43 mouse cellular contexts compared by ENCODE assay signal in genomic region chr1:173953563-173953962, GRCm38 (mm10). TPM values are rescaled to one million over a fixed set of nuclear protein-coding genes. Genes with fewer than 3 reads are reported as not detected.
"Had no signal": no experiment of that assay in that cellular context is flagged by ENCODE, and none has a peak within 500 bp of the region (broad histone marks: within the 10 kb centered on the region; RNA-seq: fewer than 3 reads in every experiment).

No protein-coding gene starts in this region.

- H3K36me3 ChIP-seq: heart, embryonic 10.5 days; heart, embryonic 12.5 days; hindbrain, embryonic 10.5 days; hindbrain, embryonic 12.5 days; kidney, embryonic 15.5 days; limb, embryonic 13.5 days; limb, embryonic 15.5 days; liver, embryonic 12.5 days had no signal

- H3K27ac ChIP-seq: heart, embryonic 10.5 days; hindbrain, embryonic 10.5 days; hindbrain, embryonic 12.5 days; hindbrain, embryonic 14.5 days; kidney, embryonic 15.5 days; kidney, postnatal 0 days; limb, embryonic 13.5 days; limb, embryonic 15.5 days; liver, embryonic 12.5 days; liver, embryonic 14.5 days had no signal

- H3K4me2 ChIP-seq: heart, embryonic 12.5 days; hindbrain, embryonic 12.5 days; hindbrain, embryonic 14.5 days; kidney, embryonic 15.5 days; limb, embryonic 13.5 days; limb, embryonic 15.5 days; liver, embryonic 12.5 days had no signal

- ATAC-seq: hindbrain, embryonic 16.5 days; inflammation-experienced regulatory T-cells, adult 6 months; liver, embryonic 12.5 days had no signal

- H3K4me3 ChIP-seq: heart, embryonic 10.5 days; heart, embryonic 12.5 days; hindbrain, embryonic 10.5 days; hindbrain, embryonic 12.5 days; kidney, embryonic 15.5 days; limb, embryonic 13.5 days; limb, embryonic 15.5 days; liver, embryonic 12.5 days had no signal

- H3K9ac ChIP-seq: heart, embryonic 12.5 days; hindbrain, embryonic 12.5 days; hindbrain, embryonic 14.5 days; kidney, embryonic 15.5 days; limb, embryonic 13.5 days; limb, embryonic 15.5 days; liver, embryonic 12.5 days; liver, embryonic 14.5 days had no signal

- H3K27me3 ChIP-seq: heart, embryonic 12.5 days; hindbrain, embryonic 12.5 days; kidney, embryonic 15.5 days; limb, embryonic 13.5 days; limb, embryonic 15.5 days; liver, embryonic 12.5 days had no signal

- H3K4me1 ChIP-seq: heart, embryonic 10.5 days; heart, embryonic 12.5 days; hindbrain, embryonic 10.5 days; hindbrain, embryonic 12.5 days; kidney, embryonic 15.5 days; limb, embryonic 13.5 days; limb, embryonic 15.5 days; liver, embryonic 12.5 days had no signal

- H3K9me3 ChIP-seq: heart, embryonic 10.5 days; heart, embryonic 12.5 days; hindbrain, embryonic 10.5 days; hindbrain, embryonic 12.5 days; kidney, embryonic 15.5 days; limb, embryonic 13.5 days; limb, embryonic 15.5 days; liver, embryonic 12.5 days had no signal

- DNase-seq: gastrocnemius, postnatal 14 days; heart, adult 18-20 months; heart, postnatal 10 days; heart, postnatal 4 days; kidney, adult 11 months; kidney, adult 2 months; kidney, adult 9 months; kidney, postnatal 14 days; kidney, postnatal 36 days; layer of hippocampus, adult 9-11 months; layer of hippocampus, postnatal 36 days; left cerebral cortex, postnatal 4 days had no signal

RNA-seq across cellular contexts. Expression of gene Ifi203, which starts 11.1 kb away (rescaled TPM):
- polyA plus RNA-seq: heart, embryonic 10.5 days; hindbrain, embryonic 10.5 days had no signal

RNA-seq across cellular contexts. Expression of gene Ifi202b, which starts 29.0 kb away (rescaled TPM):
- total RNA-seq: gastrocnemius, adult 18-20 months; gastrocnemius, adult 8-10 months; gastrocnemius, postnatal 14 days; gastrocnemius, postnatal 4 days; granulocyte monocyte progenitor cell, adult 5-6 weeks; heart, adult 18-20 months; heart, adult 8-10 months; heart, postnatal 10 days; heart, postnatal 25 days; heart, postnatal 4 days; layer of hippocampus, adult 18-20 months; layer of hippocampus, adult 8-10 months; layer of hippocampus, postnatal 14 days; layer of hippocampus, postnatal 36 days; left cerebral cortex, adult 18-20 months; left cerebral cortex, adult 8-10 months; left cerebral cortex, postnatal 10 days; left cerebral cortex, postnatal 25 days; left cerebral cortex, postnatal 4 days; liver, adult 2 months had no signal
- polyA plus RNA-seq: heart, embryonic 10.5 days; heart, embryonic 12.5 days; heart, embryonic 14.5 days; heart, embryonic 16.5 days; hindbrain, embryonic 10.5 days; hindbrain, embryonic 12.5 days; hindbrain, embryonic 14.5 days; inflammation-experienced regulatory T-cells, adult 6 months; kidney, adult 2 months; kidney, embryonic 15.5 days; kidney, postnatal 0 days; limb, embryonic 11.5 days; liver, adult 2 months; liver, embryonic 12.5 days; liver, embryonic 14.5 days; liver, embryonic 16.5 days had no signal

RNA-seq across cellular contexts. Expression of gene Ifi211, which starts 40.7 kb away (rescaled TPM):
- total RNA-seq: layer of hippocampus, adult 18-20 months; layer of hippocampus, postnatal 14 days; layer of hippocampus, postnatal 36 days; left cerebral cortex, adult 18-20 months; left cerebral cortex, postnatal 25 days had no signal
